Comparison of ENCODE assay signal across 8 mouse cellular contexts in the genomic region with DNA sequence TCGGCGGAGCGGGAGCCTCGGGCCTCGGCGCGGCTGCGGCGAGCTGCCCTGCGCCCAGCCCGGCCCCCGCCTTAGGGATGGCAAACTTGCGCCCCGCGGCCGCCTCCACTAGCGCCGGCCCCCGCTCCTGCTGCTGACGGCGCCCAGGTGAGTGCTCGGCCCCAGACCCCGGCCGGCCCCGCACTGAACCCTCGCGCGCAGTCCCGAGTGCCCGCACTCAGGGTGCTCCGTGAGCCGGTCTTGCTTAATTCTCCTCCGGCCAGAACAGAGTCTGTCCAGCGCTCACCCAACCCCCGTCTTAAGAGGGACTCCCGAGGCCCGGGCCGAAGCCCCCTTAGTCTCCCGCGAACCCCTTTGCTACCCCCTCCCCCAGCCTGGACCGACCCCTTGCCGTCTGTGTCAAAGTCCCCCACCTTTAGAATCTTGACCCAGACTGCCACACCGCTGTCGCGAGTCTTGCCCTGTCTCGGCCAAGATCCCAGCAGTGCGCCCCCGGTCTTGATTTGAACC. TPM values are rescaled to one million over a fixed set of nuclear protein-coding genes. Genes with fewer than 3 reads are reported as not detected.
DNase-seq lines count a peak whose midpoint lies in the region; ATAC-seq and TF ChIP-seq lines count a peak whose summit lies in the region.

No protein-coding gene starts in this region.

- H3K4me2 ChIP-seq in lung, postnatal 0 days (replicated peaks; ENCODE audit: low read depth, low read length) = peak overlapping the region; percentile 98
- peak overlapping the region; percentile 82 for H3K4me2 ChIP-seq in hindbrain, postnatal 0 days (ENCODE audit: low read depth, low read length)

- H3K27me3 ChIP-seq in lung, postnatal 0 days (replicated peaks; ENCODE audit: insufficient read depth, low read length) = peaks cover 45% of the 10 kb centered on the region
- no peaks in the 10 kb centered on the region for H3K27me3 ChIP-seq in hindbrain, postnatal 0 days (ENCODE audit: insufficient read depth, low read length)

- peak overlapping the region; percentile 50 for H3K4me3 ChIP-seq in lung, postnatal 0 days (ENCODE audit: low read depth, low read length)
- peak overlapping the region; percentile 87 for H3K4me3 ChIP-seq in hindbrain, postnatal 0 days (ENCODE audit: low read length)

- no peak overlapping the region for H3K27ac ChIP-seq in lung, postnatal 0 days (ENCODE audit: low read length)
- peak overlapping the region; percentile 84 for H3K27ac ChIP-seq in hindbrain, postnatal 0 days

- WGBS in lung, postnatal 0 days = under 1% methylated on average over 29 of the region's 48 CpGs
- under 1% methylated on average over 36 of the region's 48 CpGs for WGBS in hindbrain, postnatal 0 days

- DNase-seq in cerebellum, adult 11-12 months = peak; percentile 61
- no peak for DNase-seq in cerebellum, postnatal 10 days
- DNase-seq in lung, postnatal 0 days (ENCODE audit: low spot score) = peak; percentile 23
- DNase-seq in lung, postnatal 25 days (ENCODE audit: low spot score) = no peak
- no peak for DNase-seq in hindbrain, postnatal 0 days (ENCODE audit: low spot score)
- DNase-seq in neural tube, embryonic 10.5 days (ENCODE audit: extremely low spot score, low spot score) = peak; percentile 60
- no peak for DNase-seq in frontal cortex, postnatal 14 days (ENCODE audit: low spot score in 2 of 2)
- DNase-seq in Muller cell, postnatal 12 days (ENCODE audit: inconsistent ontology term) = no peak

- peaks cover 16% of the 10 kb centered on the region; the same call in 1 of the 2 replicates for H3K4me1 ChIP-seq in lung, postnatal 0 days (ENCODE audit: insufficient read depth, low read depth, low read length)
- H3K4me1 ChIP-seq in hindbrain, postnatal 0 days (ENCODE audit: insufficient read depth, low read length) = peaks cover 54% of the 10 kb centered on the region

- no peaks in the 10 kb centered on the region for H3K9me3 ChIP-seq in lung, postnatal 0 days (ENCODE audit: low read length)
- no peaks in the 10 kb centered on the region for H3K9me3 ChIP-seq in hindbrain, postnatal 0 days (ENCODE audit: low read length)

- no peak for TF ChIP-seq CTCF in lung, postnatal 0 days (IDR thresholded peaks at IDR 0.05)
- TF ChIP-seq CTCF in hindbrain, postnatal 0 days (IDR thresholded peaks at IDR 0.05; ENCODE audit: low read depth) = no peak

- no peak for TF ChIP-seq EP300 in lung, postnatal 0 days (IDR thresholded peaks at IDR 0.05)

- no peak overlapping the region for H3K9ac ChIP-seq in lung, postnatal 0 days (replicated peaks; ENCODE audit: low read depth)
- H3K9ac ChIP-seq in hindbrain, postnatal 0 days (replicated peaks; ENCODE audit: low read length) = peak overlapping the region; percentile 84

- ATAC-seq in lung, postnatal 0 days = peak; percentile 25
- peak; percentile 11 for ATAC-seq in hindbrain, postnatal 0 days

- no peaks in the 10 kb centered on the region for H3K36me3 ChIP-seq in lung, postnatal 0 days (ENCODE audit: insufficient read depth, low read length)
- no peaks in the 10 kb centered on the region for H3K36me3 ChIP-seq in hindbrain, postnatal 0 days (ENCODE audit: insufficient read depth, low read length)

RNA-seq across cellular contexts. Expression of a gene that starts 0.5 kb away (rescaled TPM):
- 0.21 and 0.33 TPM in 2 replicates for polyA plus RNA-seq in lung, postnatal 0 days (2015; fragmentation: Nextera tagmentation; extraction: Ambion mirVana)
- total RNA-seq in hindbrain, postnatal 0 days (2014; rRNA removed) = 306 and 313 TPM in 2 replicates
- 14.3 and 15.9 TPM in 2 replicates for polyA plus RNA-seq in hindbrain, postnatal 0 days (2015; fragmentation: Nextera tagmentation; extraction: Ambion mirVana)

RNA-seq across cellular contexts. Expression of a gene that starts 56.2 kb away (rescaled TPM):
- not detected in 2 replicates for polyA plus RNA-seq in lung, postnatal 0 days (2015; fragmentation: Nextera tagmentation; extraction: Ambion mirVana)
- total RNA-seq in hindbrain, postnatal 0 days (2014; rRNA removed) = 0.37 TPM in 1 of 2 replicates, not detected in the other
- polyA plus RNA-seq in hindbrain, postnatal 0 days (2015; fragmentation: Nextera tagmentation; extraction: Ambion mirVana) = 0.08 TPM in 2 replicates

Comparison
In these comparisons a context has a peak if more than half of its experiments do, and no peak if none do; other contexts are left out.
1. DNase-seq: peak in cerebellum, adult 11-12 months (single experiment), lung, postnatal 0 days (single experiment) and neural tube, embryonic 10.5 days (single experiment); none in cerebellum, postnatal 10 days (0 of 2), lung, postnatal 25 days (single experiment), hindbrain, postnatal 0 days (single experiment), frontal cortex, postnatal 14 days (0 of 2) and Muller cell, postnatal 12 days (single experiment).
2. RNA of a gene that starts 0.5 kb away (polyA plus RNA-seq): 14.3 to 15.9 TPM in hindbrain, postnatal 0 days; 0.21 to 0.33 TPM in lung, postnatal 0 days; every median in the first group is over 10 times any median in the second.